Mouse (Mus musculus) hindbrain, postnatal 0 days (tissue): ENCODE data around the gene Ankrd27. TPM values are rescaled to one million over a fixed set of nuclear protein-coding genes. Genes with fewer than 3 reads are reported as not detected.

ENCODE experiments used
- ATAC-seq: fragments of 200-750 bp; cut with Nextera tagmentation; 2 replicates; pipeline ENCODE4 v1.8.0; 2017; ENCODE audit warnings: mild to moderate bottlenecking, moderate TSS enrichment, moderate library complexity
- DNase-seq: peaks from one replicate; pipeline ENCODE4 v3.0.0-alpha.2; 2015; ENCODE audit warnings: low spot score
- H3K27ac ChIP-seq: fragments of 300-500 bp; sonication (generic); 2 replicates; pipeline ENCODE4 v1.5.1; 2014; ENCODE audit warnings: mild to moderate bottlenecking
- H3K27me3 ChIP-seq: fragments of 300-500 bp; sonication (generic); 2 replicates; pipeline ENCODE4 v1.6.1; 2014; ENCODE audit warnings: low read length, mixed read lengths; ENCODE audit not compliant: insufficient read depth
- H3K36me3 ChIP-seq: fragments of 300-500 bp; sonication (generic); 2 replicates; pipeline ENCODE4 v1.6.1; 2014; ENCODE audit warnings: low read length, mixed read lengths; ENCODE audit not compliant: insufficient read depth
- H3K4me1 ChIP-seq: fragments of 300-500 bp; sonication (generic); 2 replicates; pipeline ENCODE4 v1.6.1; 2014; ENCODE audit warnings: antibody characterized with exemption, low read length, mixed read lengths; ENCODE audit not compliant: insufficient read depth
- H3K4me2 ChIP-seq: fragments of 300-500 bp; sonication (generic); 2 replicates; pipeline ENCODE4 v1.6.1; 2014; ENCODE audit warnings: low read depth, mild to moderate bottlenecking, low read length, moderate library complexity, mixed read lengths
- H3K4me3 ChIP-seq: fragments of 300-500 bp; sonication (generic); 2 replicates; pipeline ENCODE4 v1.5.1; 2014; ENCODE audit warnings: low read length
- H3K9ac ChIP-seq: fragments of 300-500 bp; sonication (generic); replicated peaks from 2 replicates; pipeline ENCODE4 v1.6.1; 2014; ENCODE audit warnings: mild to moderate bottlenecking, low read length, moderate library complexity, mixed read lengths
- H3K9me3 ChIP-seq: fragments of 300-500 bp; sonication (generic); 2 replicates; pipeline ENCODE4 v1.6.1; 2016; ENCODE audit warnings: low read length, mixed read lengths
- CTCF ChIP-seq: IDR thresholded peaks from 2 replicates; pipeline ENCODE4 v1.5.1; 2016; ENCODE audit warnings: antibody characterized with exemption, control low read depth, low read depth
- WGBS: fragments of 180-500 bp; shearing (Covaris S2); extraction: QIAGEN DNeasy Blood & Tissue Kit; methylation state at CpG from one replicate; pipeline ENCODE4 v1.1.7; 2014; 5-methylcytosine and 5-hydroxymethylcytosine counted together
- polyA plus RNA-seq: library from polyadenylated mRNA; unstranded; fragments of >200 nt; fragmentation: Nextera tagmentation; extraction: Ambion mirVana; gene quantifications from 2 replicates; pipeline ENCODE4 v1.2.1, GENCODE M21; 2015
- total RNA-seq: library from RNA; depleted of rRNA; stranded (reverse); fragments of >200 nt; gene quantifications from 2 replicates; pipeline ENCODE4 v1.2.3, GENCODE M21; 2014; rRNA removed

The Ankrd27 gene
- total RNA-seq = 15.6 and 19.7 TPM in 2 replicates
- polyA plus RNA-seq = 12.0 and 15.1 TPM in 2 replicates

GRCm38 (mm10) chr7:35586055-35586905, at the start of gene Ankrd27:
Ankrd27 (plus strand) TSS chr7:35586244.
- ATAC-seq = peak; percentile 99
- Histone ChIP-seq H3K4me2 (peak within 1 kb of the TSS; percentile 95), H3K4me3 (peak within 1 kb of the TSS; percentile 94), H3K4me1 (peaks cover 7% of the 10 kb centered on the region; the same call in 1 of the 2 replicates), H3K36me3 (no peaks in the 10 kb centered on the region), H3K9me3 (no peaks in the 10 kb centered on the region), H3K9ac (peak within 1 kb of the TSS; percentile 73), H3K27me3 (peaks cover 13% of the 10 kb centered on the region), H3K27ac (no peak within 1 kb of the TSS)
- DNase-seq = peak; percentile 97
- TF ChIP-seq CTCF = no peak
- under 1% methylated on average over 49 of the region's 49 CpGs for WGBS

GRCm38 (mm10) chr7:35537562-35537961, 48.5 kb upstream of the Ankrd27 start, which contains the start of gene Tdrd12:
Tdrd12 (minus strand) TSS chr7:35537745.
- peak; percentile 36 for TF ChIP-seq CTCF
- H3K4me3 ChIP-seq = no peak within 1 kb of the TSS
- no peaks in the 10 kb centered on the region for H3K4me1 ChIP-seq
- no peaks in the 10 kb centered on the region for H3K9me3 ChIP-seq
- H3K27ac ChIP-seq = no peak within 1 kb of the TSS
- H3K36me3 ChIP-seq = no peaks in the 10 kb centered on the region
- DNase-seq (no peak), ATAC-seq (no peak)
- H3K4me2 ChIP-seq = no peak within 1 kb of the TSS
- no peak within 1 kb of the TSS for H3K9ac ChIP-seq
- no peaks in the 10 kb centered on the region for H3K27me3 ChIP-seq
- 96% methylated on average over 17 of the region's 17 CpGs for whole genome bisulfite sequencing

GRCm38 (mm10) chr7:35545881-35546280, 40.2 kb upstream of the Ankrd27 start:
- H3K27me3 ChIP-seq = no peaks in the 10 kb centered on the region
- peaks cover 24% of the 10 kb centered on the region; the same call in 1 of the 2 replicates for H3K36me3 ChIP-seq
- no peak overlapping the region for H3K9ac ChIP-seq
- WGBS = 33% methylated on average over 4 of the region's 4 CpGs
- H3K4me1 ChIP-seq = no peaks in the 10 kb centered on the region
- peak; percentile 66; the same call in 1 of the 2 replicates for ATAC-seq
- no peak overlapping the region for H3K27ac ChIP-seq
- H3K4me2 ChIP-seq = no peak overlapping the region
- DNase-seq = peak; percentile 85
- no peak overlapping the region for H3K4me3 ChIP-seq
- peak; percentile 93 for TF ChIP-seq CTCF
- H3K9me3 ChIP-seq = no peaks in the 10 kb centered on the region

GRCm38 (mm10) chr7:35553751-35554604, 32.1 kb upstream of the Ankrd27 start:
- no peaks in the 10 kb centered on the region for H3K27me3 ChIP-seq
- H3K4me1 ChIP-seq = no peaks in the 10 kb centered on the region; the same call in 1 of the 2 replicates
- no peak overlapping the region for H3K27ac ChIP-seq
- TF ChIP-seq CTCF = peak; percentile 39; the same call in 1 of the 2 replicates
- DNase-seq = peak; percentile 51
- H3K9me3 ChIP-seq = no peaks in the 10 kb centered on the region
- peak overlapping the region; percentile 81 for H3K4me3 ChIP-seq
- H3K4me2 ChIP-seq = peak overlapping the region; percentile 98
- WGBS = 63% methylated on average over 10 of the region's 10 CpGs
- H3K9ac ChIP-seq = no peak overlapping the region; the same call in 1 of the 2 replicates
- peaks cover 17% of the 10 kb centered on the region; the same call in 1 of the 2 replicates for H3K36me3 ChIP-seq
- no peak for ATAC-seq

- WGBS = 4% methylated on average over 28 of the region's 28 CpGs
- ATAC-seq (peak; percentile 33; the same call in 1 of the 2 replicates), DNase-seq (peak; percentile 62)
- H3K27ac ChIP-seq = peak overlapping the region; percentile 98
- peak overlapping the region; percentile 98 for H3K9ac ChIP-seq
- peaks cover 17% of the 10 kb centered on the region; the same call in 1 of the 2 replicates for H3K36me3 ChIP-seq
- H3K4me2 ChIP-seq = peak overlapping the region; percentile 98
- no peak for TF ChIP-seq CTCF
- H3K9me3 ChIP-seq = no peaks in the 10 kb centered on the region
- H3K4me1 ChIP-seq = no peaks in the 10 kb centered on the region; the same call in 1 of the 2 replicates
- H3K4me3 ChIP-seq = peak overlapping the region; percentile 81
- H3K27me3 ChIP-seq = no peaks in the 10 kb centered on the region
These were observed 31.4 kb upstream of the Ankrd27 start for GRCm38 (mm10) chr7:35554605-35555175.
